Mouse (Mus musculus) midbrain, postnatal 0 days (tissue): ENCODE data around the gene Grin2c. TPM values are rescaled to one million over a fixed set of nuclear protein-coding genes. Genes with fewer than 3 reads are reported as not detected.

Source experiments
- ATAC-seq: fragments of 200-750 bp; cut with Nextera tagmentation; 2 replicates; pipeline ENCODE4 v1.8.0; 2017; ENCODE audit warnings: moderate number of reproducible peaks, mild to moderate bottlenecking, moderate TSS enrichment, moderate library complexity; ENCODE audit not compliant: low FRiP score
- DNase-seq: peaks from one replicate; pipeline ENCODE4 v3.0.0-alpha.2; 2015; ENCODE audit warnings: low spot score
- H3K27ac ChIP-seq: fragments of 300-500 bp; sonication (generic); 2 replicates; pipeline ENCODE4 v1.5.1; 2014; ENCODE audit warnings: low read depth, mild to moderate bottlenecking, low read length, mixed read lengths
- H3K27me3 ChIP-seq: fragments of 300-500 bp; sonication (generic); 2 replicates; pipeline ENCODE4 v1.6.1; 2014; ENCODE audit warnings: low read length, control low read depth, mixed read lengths; ENCODE audit not compliant: insufficient read depth
- H3K36me3 ChIP-seq: fragments of 300-500 bp; sonication (generic); 2 replicates; pipeline ENCODE4 v1.6.1; 2014; ENCODE audit warnings: low read length, control low read depth, mixed read lengths; ENCODE audit not compliant: insufficient read depth
- H3K4me1 ChIP-seq: fragments of 300-500 bp; sonication (generic); 2 replicates; pipeline ENCODE4 v1.6.1; 2014; ENCODE audit warnings: mild to moderate bottlenecking, control low read depth, antibody characterized with exemption, low read length, mixed read lengths; ENCODE audit not compliant: insufficient read depth
- H3K4me2 ChIP-seq: fragments of 300-500 bp; sonication (generic); 2 replicates; pipeline ENCODE4 v1.6.1; 2014; ENCODE audit warnings: low read depth, mild to moderate bottlenecking, low read length, mixed read lengths; ENCODE audit not compliant: poor library complexity, severe bottlenecking
- H3K4me3 ChIP-seq: fragments of 300-500 bp; sonication (generic); 2 replicates; pipeline ENCODE4 v1.5.1; 2014; ENCODE audit warnings: low read depth, mild to moderate bottlenecking, low read length, moderate library complexity
- H3K9ac ChIP-seq: fragments of 300-500 bp; sonication (generic); replicated peaks from 2 replicates; pipeline ENCODE4 v1.6.1; 2014; ENCODE audit warnings: mild to moderate bottlenecking, low read length, moderate library complexity, mixed read lengths; ENCODE audit not compliant: poor library complexity, severe bottlenecking
- H3K9me3 ChIP-seq: fragments of 300-500 bp; sonication (generic); 2 replicates; pipeline ENCODE4 v1.6.1; 2016; ENCODE audit warnings: low read length, control low read depth
- CTCF ChIP-seq: IDR thresholded peaks from 2 replicates; pipeline ENCODE4 v1.5.1; 2016; ENCODE audit warnings: antibody characterized with exemption, mild to moderate bottlenecking
- WGBS: fragments of 180-500 bp; shearing (Covaris S2); extraction: QIAGEN DNeasy Blood & Tissue Kit; methylation state at CpG from one replicate; pipeline ENCODE4 v1.1.7; 2014; 5-methylcytosine and 5-hydroxymethylcytosine counted together
- polyA plus RNA-seq: library from polyadenylated mRNA; unstranded; fragments of >200 nt; fragmentation: Nextera tagmentation; extraction: Ambion mirVana; gene quantifications from 2 replicates; pipeline ENCODE4 v1.2.1, GENCODE M21; 2015
- total RNA-seq: library from RNA; depleted of rRNA; stranded (reverse); fragments of >200 nt; gene quantifications from 2 replicates; pipeline ENCODE4 v1.2.3, GENCODE M21; 2014

Gene Grin2c
- total and polyA plus RNA-seq, 2 experiments from 2014 or later, result 0.59 to 4.1 TPM

DNA sequence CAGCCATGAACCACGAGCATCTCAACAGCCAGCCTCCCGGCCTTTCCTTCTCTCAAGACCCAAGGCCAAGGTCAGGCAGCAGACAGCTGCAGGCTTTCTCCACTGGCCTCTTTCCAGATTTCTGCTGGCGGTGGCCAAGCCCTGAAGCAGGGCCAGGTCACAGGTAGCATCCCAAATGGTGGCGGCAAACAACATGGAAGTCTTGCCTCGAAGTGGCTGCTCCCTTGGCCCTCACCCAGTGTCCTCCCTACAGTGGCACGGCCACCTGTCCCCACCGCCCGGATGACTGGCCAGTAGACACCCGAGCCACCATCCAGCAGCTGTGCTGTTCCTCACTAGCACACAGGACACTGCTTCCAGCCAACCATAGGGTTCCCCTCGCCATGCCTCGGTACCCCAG, 25.6 kb downstream of the Grin2c start:
- H3K9ac ChIP-seq, result no peak overlapping the region
- no peak overlapping the region for H3K4me2 ChIP-seq
- no peaks in the 10 kb centered on the region for H3K9me3 ChIP-seq
- no peak overlapping the region for H3K27ac ChIP-seq
- H3K36me3 ChIP-seq, result peaks cover 31% of the 10 kb centered on the region
- H3K27me3 ChIP-seq, result no peaks in the 10 kb centered on the region
- TF ChIP-seq CTCF, result no peak
- H3K4me1 ChIP-seq, result no peaks in the 10 kb centered on the region; the same call in 1 of the 2 replicates
- DNase-seq, result no peak
- no peak overlapping the region for H3K4me3 ChIP-seq
- no peak for ATAC-seq
- WGBS, result 81% methylated on average over 11 of the region's 11 CpGs

DNA sequence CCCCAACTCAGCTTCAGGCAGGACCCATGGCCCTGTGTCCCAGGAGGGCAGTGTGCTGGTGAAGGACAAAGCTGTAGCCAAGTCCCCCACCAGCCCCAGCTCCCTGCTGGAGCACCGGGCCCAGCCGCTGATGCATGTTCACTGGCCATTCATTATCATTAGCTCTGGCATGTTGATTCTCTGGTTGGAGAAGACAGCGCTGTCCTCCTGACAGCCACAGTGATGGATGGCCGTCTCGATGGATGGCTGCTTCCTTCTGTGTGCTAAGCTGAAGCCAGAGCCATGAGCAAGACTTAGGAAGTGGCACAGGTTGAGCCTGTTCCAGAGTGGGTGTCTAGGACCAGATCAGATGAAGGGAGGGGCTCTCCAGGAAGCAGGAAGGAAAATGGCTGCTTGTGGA, 30.5 kb downstream of the Grin2c start:
- no peak for ATAC-seq

DNA sequence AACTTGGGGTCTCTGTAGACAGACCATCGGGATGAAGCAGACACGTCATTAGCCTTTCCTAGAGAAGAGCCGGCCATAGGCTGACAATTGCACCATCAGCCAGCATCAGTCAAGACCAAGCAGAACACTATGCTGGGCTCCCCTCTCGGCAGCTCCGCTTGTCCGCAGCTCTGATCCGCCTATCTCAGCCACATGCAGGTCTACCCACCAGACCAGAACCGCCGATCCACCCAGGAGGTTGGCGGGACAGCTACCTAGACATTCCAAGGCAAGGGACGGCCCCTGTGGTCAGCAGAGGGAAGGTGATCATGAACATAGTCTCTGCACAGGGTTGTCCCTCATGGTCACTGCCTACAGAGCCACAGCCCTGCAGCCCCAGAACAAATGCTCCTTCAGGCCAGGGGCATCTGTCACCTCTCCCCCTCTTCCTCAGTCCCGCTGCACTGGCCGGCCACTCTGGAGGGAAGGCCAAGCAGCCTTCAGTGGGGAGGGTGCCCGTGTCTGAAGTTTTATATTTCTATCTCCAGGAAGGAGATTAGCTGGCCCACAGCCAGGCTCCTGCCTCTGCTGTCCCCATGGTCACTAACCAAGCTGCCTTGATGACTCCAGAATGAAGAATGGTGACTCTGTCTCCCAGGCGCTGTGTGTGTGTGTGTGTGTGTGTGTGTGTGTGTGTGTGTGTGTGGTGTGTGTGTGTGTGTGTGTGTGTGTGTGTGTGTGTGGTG, 32.6 kb downstream of the Grin2c start:
- no peak overlapping the region for H3K4me2 ChIP-seq
- no peaks in the 10 kb centered on the region for H3K36me3 ChIP-seq
- peaks cover 3% of the 10 kb centered on the region; the same call in 1 of the 2 replicates for H3K4me1 ChIP-seq
- H3K9me3 ChIP-seq, result no peaks in the 10 kb centered on the region
- no peaks in the 10 kb centered on the region for H3K27me3 ChIP-seq
- ATAC-seq (no peak), DNase-seq (peak; percentile 74)
- no peak overlapping the region for H3K27ac ChIP-seq
- no peak overlapping the region for H3K4me3 ChIP-seq
- H3K9ac ChIP-seq, result no peak overlapping the region
- WGBS, result 71% methylated on average over 15 of the region's 15 CpGs
- TF ChIP-seq CTCF, result no peak

More for the DNA sequence above, 30.5 kb downstream of the Grin2c start:
- H3K27me3 ChIP-seq, result no peaks in the 10 kb centered on the region
- 67% methylated on average over 5 of the region's 5 CpGs for WGBS
- H3K9ac ChIP-seq, result no peak overlapping the region
- DNase-seq, result no peak
- H3K4me2 ChIP-seq, result no peak overlapping the region
- no peaks in the 10 kb centered on the region for H3K9me3 ChIP-seq
- peaks cover 3% of the 10 kb centered on the region; the same call in 1 of the 2 replicates for H3K4me1 ChIP-seq
- H3K36me3 ChIP-seq, result peaks cover 7% of the 10 kb centered on the region
- H3K4me3 ChIP-seq, result no peak overlapping the region
- no peak for TF ChIP-seq CTCF
- H3K27ac ChIP-seq, result no peak overlapping the region

DNA sequence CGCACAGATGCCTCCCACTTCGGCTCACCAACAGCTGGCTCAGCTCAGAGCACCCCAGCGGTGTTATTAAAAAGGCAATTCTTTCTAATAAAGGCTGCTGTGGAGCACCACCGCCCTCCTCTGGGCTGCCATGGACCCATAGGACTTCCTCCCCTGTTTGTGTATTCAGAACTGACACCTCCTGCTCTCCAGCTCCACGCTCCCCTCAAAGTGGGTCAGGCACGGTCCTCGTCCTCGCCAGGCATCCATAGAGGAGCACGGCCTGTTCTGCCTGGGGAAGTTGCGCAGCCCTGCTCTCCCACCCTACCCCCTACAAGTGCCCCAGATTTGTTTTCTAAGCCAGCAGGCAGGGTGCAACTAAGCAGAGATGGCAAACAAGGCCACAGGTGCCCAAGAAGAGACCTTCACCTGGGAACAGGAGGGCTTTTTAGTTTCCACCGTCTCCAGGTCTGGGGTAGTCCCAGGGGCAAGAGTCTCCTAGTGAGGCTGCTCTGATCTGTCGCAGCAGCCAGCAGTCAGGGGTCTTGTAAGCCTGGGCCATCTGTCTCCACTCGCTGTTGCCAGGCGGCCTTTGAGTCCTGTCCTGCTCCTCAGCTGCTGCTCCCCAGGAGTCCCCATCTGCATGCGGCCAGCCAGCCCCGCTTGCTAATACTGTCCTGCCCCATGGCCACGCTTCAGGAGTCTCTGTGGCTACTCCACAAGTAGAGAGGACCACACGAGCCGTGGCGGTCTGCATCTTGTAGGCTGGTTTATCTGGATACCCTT, 33.3 kb downstream of the Grin2c start:
- Histone ChIP-seq H3K4me2 (no peak overlapping the region), H3K9me3 (no peaks in the 10 kb centered on the region), H3K27ac (no peak overlapping the region), H3K4me3 (no peak overlapping the region), H3K4me1 (peaks cover 3% of the 10 kb centered on the region; the same call in 1 of the 2 replicates), H3K9ac (peak overlapping the region; percentile 13; the same call in 1 of the 2 replicates), H3K27me3 (no peaks in the 10 kb centered on the region), H3K36me3 (no peaks in the 10 kb centered on the region)
- ATAC-seq (peak; percentile 63), DNase-seq (peak; percentile 59)
- peak; percentile 57 for TF ChIP-seq CTCF
- 41% methylated on average over 20 of the region's 20 CpGs for WGBS

DNA sequence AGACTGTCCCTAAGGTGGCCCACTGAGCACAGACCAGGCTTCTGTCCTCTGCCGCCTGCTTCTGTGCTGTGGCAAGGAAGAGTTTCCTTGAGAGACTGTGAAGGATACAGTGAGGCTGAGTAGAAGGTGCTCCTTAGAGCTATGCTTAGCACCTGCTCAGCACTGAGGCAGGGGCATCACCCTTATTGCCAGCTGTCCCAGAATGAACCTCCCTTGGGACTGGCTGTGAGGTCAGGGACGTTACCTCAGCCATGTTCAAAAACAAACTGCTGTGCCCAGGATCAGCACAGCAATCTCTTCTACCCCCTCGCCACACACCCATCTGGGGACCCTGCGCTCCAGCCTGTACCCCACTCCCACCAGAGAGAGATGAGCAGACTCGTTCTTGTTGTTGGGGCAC, 34.2 kb downstream of the Grin2c start:
- Histone ChIP-seq H3K9ac (peak overlapping the region; percentile 39; the same call in 1 of the 2 replicates), H3K27me3 (no peaks in the 10 kb centered on the region), H3K4me1 (peaks cover 4% of the 10 kb centered on the region; the same call in 1 of the 2 replicates), H3K36me3 (no peaks in the 10 kb centered on the region), H3K4me3 (no peak overlapping the region), H3K9me3 (no peaks in the 10 kb centered on the region), H3K4me2 (no peak overlapping the region), H3K27ac (no peak overlapping the region)
- ATAC-seq (no peak), DNase-seq (no peak)
- no peak for TF ChIP-seq CTCF
- 65% methylated on average over 5 of the region's 5 CpGs for WGBS

DNA sequence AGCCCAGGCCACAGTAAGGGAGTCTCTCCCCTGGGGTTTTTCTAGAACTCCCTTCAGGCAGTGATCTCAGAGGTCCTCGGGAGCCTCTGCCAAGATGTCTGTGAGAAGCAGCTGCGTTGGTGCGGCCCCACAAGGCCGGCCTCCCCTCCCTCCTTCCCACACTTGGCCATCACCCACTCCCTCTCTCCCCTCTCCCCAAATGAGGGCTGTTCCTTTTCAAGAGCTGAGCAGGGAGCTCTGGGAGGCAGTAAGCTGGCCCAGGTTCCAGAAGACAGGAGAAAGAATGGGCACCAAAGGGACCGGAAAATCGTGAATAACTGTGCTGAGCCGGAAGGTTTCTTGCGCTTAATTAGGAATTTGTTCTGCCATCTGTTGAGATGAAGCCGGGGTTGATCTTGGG, 35.1 kb downstream of the Grin2c start:
- ATAC-seq (no peak), DNase-seq (peak; percentile 63)
- no peak overlapping the region for H3K4me2 ChIP-seq
- TF ChIP-seq CTCF, result no peak
- H3K27me3 ChIP-seq, result no peaks in the 10 kb centered on the region
- H3K9me3 ChIP-seq, result no peaks in the 10 kb centered on the region
- H3K9ac ChIP-seq, result no peak overlapping the region
- H3K4me3 ChIP-seq, result no peak overlapping the region
- no peak overlapping the region; the same call in 1 of the 2 replicates for H3K27ac ChIP-seq
- 27% methylated on average over 9 of the region's 9 CpGs for WGBS
- H3K36me3 ChIP-seq, result no peaks in the 10 kb centered on the region
- peaks cover 13% of the 10 kb centered on the region for H3K4me1 ChIP-seq
